Mouse (Mus musculus): ENCODE results near the gene Gjc1.

DNA sequence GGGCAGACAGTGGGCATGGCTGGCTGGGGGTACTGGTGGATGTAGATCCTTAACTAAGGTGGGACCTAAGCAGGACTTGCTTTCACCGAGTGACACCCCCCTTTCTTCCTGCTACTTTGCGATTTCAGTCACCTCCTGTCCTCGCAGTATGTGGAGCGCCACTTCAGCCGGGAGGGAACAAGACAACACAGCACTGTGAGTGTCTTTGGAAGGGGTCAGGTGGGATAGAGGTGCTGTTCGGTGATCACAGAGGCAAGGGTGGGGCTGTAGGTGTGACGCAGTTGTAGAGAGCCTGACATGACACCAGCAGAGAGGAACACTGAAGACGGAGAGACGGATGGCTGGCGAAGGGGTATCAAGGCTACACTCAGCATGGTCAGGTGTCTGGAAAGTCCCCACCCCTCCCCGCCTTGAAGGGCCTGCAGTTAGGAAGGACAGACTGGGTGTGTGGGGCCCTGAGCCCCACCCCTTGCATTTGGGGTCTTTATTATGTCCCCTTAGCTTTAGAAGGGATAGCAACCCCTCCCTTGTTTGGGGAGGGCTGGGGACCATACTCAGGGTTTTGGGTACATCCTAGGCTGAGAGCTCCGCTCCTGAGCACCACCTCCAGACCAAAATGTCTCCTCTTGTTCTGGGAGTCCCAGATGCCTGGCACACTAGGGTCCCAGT is 49.4 kb downstream of the Gjc1 start:
- TF ChIP-seq POLR2A (IDR thresholded peaks at IDR 0.05; ENCODE audit: insufficient read depth, low read depth, low read length): no peak
- TF ChIP-seq CTCF (IDR thresholded peaks at IDR 0.05): no peak
